Mouse (Mus musculus) hindbrain, embryonic 10.5 days (tissue): ENCODE results near the gene Krt83. TPM values are rescaled to one million over a fixed set of nuclear protein-coding genes. Genes with fewer than 3 reads are reported as not detected.

ENCODE experiments used
- DNase-seq: peaks from one replicate; pipeline ENCODE4 v3.0.0-alpha.2; 2017; ENCODE audit warnings: low spot score
- H3K27ac ChIP-seq: fragments of 300-500 bp; sonication (generic); 2 replicates; pipeline ENCODE4 v1.5.1; 2016; ENCODE audit warnings: mild to moderate bottlenecking, moderate library complexity
- H3K27me3 ChIP-seq: fragments of 300-500 bp; sonication (generic); 2 replicates; pipeline ENCODE4 v1.6.1; 2016; ENCODE audit warnings: mild to moderate bottlenecking; ENCODE audit not compliant: poor library complexity, insufficient read depth, severe bottlenecking
- H3K36me3 ChIP-seq: fragments of 300-500 bp; sonication (generic); 2 replicates; pipeline ENCODE4 v1.6.1; 2016; ENCODE audit warnings: mild to moderate bottlenecking, moderate library complexity
- H3K4me1 ChIP-seq: fragments of 300-500 bp; sonication (generic); replicated peaks from 2 replicates; pipeline ENCODE4 v1.6.1; 2016; ENCODE audit warnings: mild to moderate bottlenecking
- H3K4me3 ChIP-seq: fragments of 300-500 bp; sonication (generic); 2 replicates; pipeline ENCODE4 v1.5.1; 2016; ENCODE audit warnings: mild to moderate bottlenecking, moderate library complexity
- H3K9me3 ChIP-seq: fragments of 300-500 bp; sonication (generic); 2 replicates; pipeline ENCODE4 v1.6.1; 2016; ENCODE audit warnings: mild to moderate bottlenecking, moderate library complexity
- WGBS: fragments of 180-500 bp; shearing (Covaris S2); methylation state at CpG from one replicate; pipeline ENCODE4 v1.1.7; 2016; 5-methylcytosine and 5-hydroxymethylcytosine counted together
- polyA plus RNA-seq: library from polyadenylated mRNA; unstranded; fragments of >200 nt; fragmentation: Nextera tagmentation; extraction: Ambion mirVana; gene quantifications from 2 replicates; pipeline ENCODE4 v1.2.1, GENCODE M21; 2016

The Krt83 gene
- polyA plus RNA-seq, 1 experiment from 2014 or later = not detected

GRCm38 (mm10) chr15:101458361-101458930 lies 32.9 kb downstream of the Krt83 start:
- H3K27ac ChIP-seq = peak overlapping the region; percentile 60
- DNase-seq = peak; percentile 6

GRCm38 (mm10) chr15:101455891-101456290 lies 35.4 kb downstream of the Krt83 start:
- Histone ChIP-seq H3K9me3 (peaks cover 4% of the 10 kb centered on the region; the same call in 1 of the 2 replicates), H3K27ac (no peak overlapping the region), H3K36me3 (no peaks in the 10 kb centered on the region), H3K4me3 (no peak overlapping the region), H3K27me3 (no peaks in the 10 kb centered on the region), H3K4me1 (peaks cover 18% of the 10 kb centered on the region)
- WGBS = 85% methylated on average over 6 of the region's 6 CpGs
- DNase-seq = no peak

More at GRCm38 (mm10) chr15:101458361-101458930, 32.9 kb downstream of the Krt83 start:
- Histone ChIP-seq H3K4me3 (no peak overlapping the region), H3K4me1 (peaks cover 12% of the 10 kb centered on the region), H3K9me3 (peaks cover 4% of the 10 kb centered on the region; the same call in 1 of the 2 replicates), H3K27me3 (0 out of 2 replicates have a peak, but pooled peaks cover 2% of the 10 kb centered on the region), H3K36me3 (no peaks in the 10 kb centered on the region)
- WGBS = 52% methylated on average over 16 of the region's 16 CpGs

DNA sequence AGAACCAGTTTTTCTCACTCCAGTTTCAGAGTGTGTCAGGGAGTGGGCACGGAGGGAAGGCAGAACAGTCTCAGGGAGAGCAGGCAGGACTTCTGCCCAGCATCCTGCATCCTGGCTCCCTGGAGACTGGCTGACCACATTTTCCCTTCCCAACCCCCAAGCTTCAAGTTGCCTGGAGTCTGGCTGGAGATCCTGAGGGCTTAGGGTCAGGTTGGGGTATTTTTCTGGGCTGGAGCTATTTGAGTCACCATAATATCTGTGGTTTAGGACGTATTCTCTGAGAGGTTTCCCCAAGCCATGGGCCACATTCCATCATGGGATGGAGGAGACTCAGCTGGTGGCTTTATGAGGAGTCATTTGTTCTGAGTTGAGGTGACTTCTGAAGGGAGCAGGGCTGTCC lies 36.0 kb downstream of the Krt83 start:
- H3K27ac ChIP-seq = no peak overlapping the region
- H3K4me3 ChIP-seq = no peak overlapping the region
- peaks cover 18% of the 10 kb centered on the region for H3K4me1 ChIP-seq
- H3K36me3 ChIP-seq = no peaks in the 10 kb centered on the region
- no peak for DNase-seq
- H3K9me3 ChIP-seq = peaks cover 4% of the 10 kb centered on the region; the same call in 1 of the 2 replicates
- 92% methylated on average over 2 of the region's 2 CpGs for WGBS
- H3K27me3 ChIP-seq = no peaks in the 10 kb centered on the region

DNA sequence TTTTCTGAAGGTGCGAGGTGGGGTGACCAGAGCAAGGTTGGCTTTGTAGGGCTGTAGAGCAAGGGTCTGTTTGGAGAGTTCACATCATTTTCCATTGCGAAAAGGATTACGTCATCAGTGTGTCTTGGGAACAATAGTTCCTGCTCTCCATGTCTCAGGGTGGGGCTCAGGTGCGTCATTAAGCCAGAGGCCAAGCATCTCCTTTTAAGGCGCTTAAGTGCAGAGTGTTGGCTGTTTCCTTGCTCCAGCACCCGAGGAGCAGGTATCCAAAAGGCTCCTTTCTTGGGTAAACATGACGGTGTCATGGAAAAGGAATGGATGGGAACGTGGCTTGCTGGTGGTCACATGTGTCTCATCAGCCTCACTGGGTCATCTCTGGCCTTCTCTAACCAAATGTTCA lies 36.5 kb downstream of the Krt83 start:
- Histone ChIP-seq H3K4me3 (no peak overlapping the region), H3K36me3 (no peaks in the 10 kb centered on the region), H3K27me3 (no peaks in the 10 kb centered on the region), H3K27ac (no peak overlapping the region), H3K9me3 (peaks cover 4% of the 10 kb centered on the region; the same call in 1 of the 2 replicates), H3K4me1 (peaks cover 18% of the 10 kb centered on the region)
- no peak for DNase-seq
- 91% methylated on average over 8 of the region's 8 CpGs for WGBS

DNA sequence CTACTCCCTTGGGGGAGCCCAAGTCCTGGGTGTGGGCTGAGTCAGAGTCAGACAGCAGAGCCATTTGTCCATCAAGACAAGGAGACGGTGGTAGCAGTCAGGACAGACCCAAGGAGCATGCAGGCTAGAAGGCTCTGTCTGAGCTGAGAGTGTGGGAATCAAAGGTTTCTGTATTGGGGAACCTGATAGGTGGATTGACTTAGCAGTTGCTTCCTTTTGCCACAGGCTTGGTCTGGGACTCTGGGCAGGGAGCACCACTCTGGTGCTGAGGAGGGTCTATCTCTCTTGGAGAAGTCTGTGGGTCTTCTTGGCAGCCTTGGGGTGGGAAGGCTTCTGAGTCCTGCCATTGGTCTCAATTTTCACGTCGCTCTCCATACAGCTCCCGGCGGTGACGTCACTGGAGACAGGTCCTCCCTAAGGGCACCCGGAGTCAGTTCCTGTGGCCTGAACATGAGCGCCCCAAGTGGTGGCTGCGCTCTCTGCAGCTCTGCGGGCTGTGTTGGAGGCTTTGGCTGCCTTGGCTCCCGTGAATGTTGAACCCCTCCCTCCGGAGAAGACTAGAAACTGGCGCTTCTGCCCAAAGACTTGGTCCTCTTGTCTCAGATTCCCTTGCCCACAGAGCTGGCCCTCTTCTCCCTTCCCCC lies 38.1 kb downstream of the Krt83 start:
- 6% methylated on average over 13 of the region's 13 CpGs for WGBS
- Histone ChIP-seq H3K27me3 (no peaks in the 10 kb centered on the region), H3K36me3 (no peaks in the 10 kb centered on the region), H3K4me1 (peaks cover 8% of the 10 kb centered on the region), H3K27ac (no peak overlapping the region), H3K4me3 (peak overlapping the region; percentile 29; the same call in 1 of the 2 replicates), H3K9me3 (peaks cover 4% of the 10 kb centered on the region; the same call in 1 of the 2 replicates)
- peak; percentile 82 for DNase-seq

DNA sequence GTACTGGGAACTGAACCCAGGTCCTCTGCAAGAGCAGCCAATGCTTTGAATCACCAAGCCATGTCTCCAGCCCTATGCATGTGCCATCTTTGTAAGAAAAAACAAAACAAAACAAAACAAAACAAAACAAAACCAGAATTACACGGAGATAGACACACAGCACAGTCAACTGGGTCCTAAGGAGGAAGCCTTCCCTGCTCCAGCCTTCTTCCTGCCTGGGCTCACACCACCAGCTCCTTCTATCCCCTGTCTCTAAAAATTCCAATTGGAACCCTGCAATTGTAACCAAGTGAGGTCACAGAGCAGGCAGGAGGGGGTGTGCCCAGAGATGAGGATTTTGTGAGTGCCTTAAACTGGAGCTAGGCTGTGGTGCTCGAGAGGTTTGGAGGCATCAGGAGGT lies 43.9 kb downstream of the Krt83 start, which contains the start of gene Krt88:
TSS of gene Krt88 (plus strand) at position 301 of the 400 bp plus-strand sequence.
- DNase-seq = no peak
- H3K4me1 ChIP-seq = no peaks in the 10 kb centered on the region
- H3K36me3 ChIP-seq = no peaks in the 10 kb centered on the region
- no peaks in the 10 kb centered on the region for H3K27me3 ChIP-seq
- H3K9me3 ChIP-seq = no peaks in the 10 kb centered on the region
- H3K4me3 ChIP-seq = no peak within 1 kb of the TSS
- 73% methylated on average over 2 of the region's 2 CpGs for WGBS
- H3K27ac ChIP-seq = no peak within 1 kb of the TSS

GRCm38 (mm10) chr15:101446572-101446971 lies 44.7 kb downstream of the Krt83 start:
- Histone ChIP-seq H3K36me3 (no peaks in the 10 kb centered on the region), H3K4me1 (no peaks in the 10 kb centered on the region), H3K4me3 (no peak overlapping the region), H3K27ac (no peak overlapping the region), H3K27me3 (no peaks in the 10 kb centered on the region), H3K9me3 (no peaks in the 10 kb centered on the region)
- WGBS = 83% methylated on average over 11 of the region's 11 CpGs
- DNase-seq = no peak

- H3K4me3 ChIP-seq = no peak overlapping the region
- DNase-seq = no peak
- no peaks in the 10 kb centered on the region for H3K36me3 ChIP-seq
- whole genome bisulfite sequencing = 87% methylated on average over 4 of the region's 4 CpGs
- peaks cover 10% of the 10 kb centered on the region for H3K4me1 ChIP-seq
- H3K9me3 ChIP-seq = no peaks in the 10 kb centered on the region
- H3K27me3 ChIP-seq = peaks cover 50% of the 10 kb centered on the region
- no peak overlapping the region for H3K27ac ChIP-seq
These were observed 50.5 kb downstream of the Krt83 start for GRCm38 (mm10) chr15:101440837-101441236.

GRCm38 (mm10) chr15:101438555-101438954 lies 52.8 kb downstream of the Krt83 start, which contains the start of gene Krt87:
Gene Krt87 (minus strand): TSS chr15:101438804.
- Histone ChIP-seq H3K27ac (no peak within 1 kb of the TSS), H3K9me3 (no peaks in the 10 kb centered on the region), H3K36me3 (no peaks in the 10 kb centered on the region), H3K27me3 (peaks cover 50% of the 10 kb centered on the region), H3K4me1 (peaks cover 10% of the 10 kb centered on the region), H3K4me3 (peak within 1 kb of the TSS; percentile 50)
- WGBS = 3% methylated on average over 34 of the region's 34 CpGs
- DNase-seq = peak; percentile 30

DNA sequence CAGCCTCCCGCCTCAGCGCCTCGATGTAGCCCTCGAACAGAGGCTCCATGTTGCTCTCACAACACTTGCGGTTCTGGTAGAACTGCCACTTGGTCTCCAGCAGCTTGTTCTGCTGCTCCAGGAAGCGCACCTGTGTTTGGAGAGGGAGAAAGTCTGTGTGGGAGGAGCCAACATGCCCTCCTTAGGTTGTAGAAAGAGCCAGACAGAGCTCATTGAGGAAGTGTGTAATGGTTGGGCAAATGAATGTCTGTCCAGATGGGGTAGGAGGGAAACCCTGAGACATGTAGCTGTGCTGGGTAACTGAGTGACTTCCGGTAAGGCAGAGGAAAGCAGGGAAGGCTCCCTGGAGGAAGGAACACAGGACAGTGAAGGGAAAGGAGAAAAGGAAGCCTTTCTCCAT lies 54.7 kb downstream of the Krt83 start:
- WGBS = 91% methylated on average over 7 of the region's 7 CpGs
- Histone ChIP-seq H3K27me3 (peaks cover 50% of the 10 kb centered on the region), H3K27ac (no peak overlapping the region), H3K9me3 (no peaks in the 10 kb centered on the region), H3K4me1 (peaks cover 10% of the 10 kb centered on the region), H3K36me3 (no peaks in the 10 kb centered on the region), H3K4me3 (no peak overlapping the region)
- DNase-seq = no peak

Other genes starting within 250 kb of the Krt83 start
- gene Nr4a1, start 237.2 kb downstream of the Krt83 start, polyA plus RNA-seq = 4.8 and 5.1 TPM in 2 replicates
- 79.0 and 82.1 TPM in 2 replicates for gene Atg101, start 207.2 kb downstream of the Krt83 start, polyA plus RNA-seq
- gene 6030408B16Rik, start 198.3 kb downstream of the Krt83 start, polyA plus RNA-seq = 0.27 and 0.39 TPM in 2 replicates
- gene Krt80, start 121.3 kb downstream of the Krt83 start, polyA plus RNA-seq = 0.16 TPM in 1 of 2 replicates, not detected in the other
- 17.5 and 19.9 TPM in 2 replicates for gene Krt7, start 80.5 kb downstream of the Krt83 start, polyA plus RNA-seq
- gene Krt87, start 52.7 kb downstream of the Krt83 start, polyA plus RNA-seq = 0.10 TPM in 1 of 2 replicates, not detected in the other
- gene Krt88, start 43.8 kb downstream of the Krt83 start, polyA plus RNA-seq = not detected in 2 replicates
- gene Krt81, start 27.8 kb downstream of the Krt83 start, polyA plus RNA-seq = not detected in 2 replicates
- gene Krt86, start 18.0 kb downstream of the Krt83 start, polyA plus RNA-seq = not detected in 2 replicates
- gene Gm49425, start 25.7 kb upstream of the Krt83 start, polyA plus RNA-seq = not detected in 2 replicates
- not detected in 2 replicates for gene Krt84, start 41.3 kb upstream of the Krt83 start, polyA plus RNA-seq
- gene Krt82, start 59.2 kb upstream of the Krt83 start, polyA plus RNA-seq = not detected in 2 replicates
- gene Krt90, start 71.4 kb upstream of the Krt83 start, polyA plus RNA-seq = 0.22 and 0.30 TPM in 2 replicates
- 0.08 TPM in 1 of 2 replicates, not detected in the other for gene Krt75, start 82.4 kb upstream of the Krt83 start, polyA plus RNA-seq
- gene Gm5414, start 136.7 kb upstream of the Krt83 start, polyA plus RNA-seq = not detected in 2 replicates
- not detected in 2 replicates for gene Gm5478, start 155.9 kb upstream of the Krt83 start, polyA plus RNA-seq
- not detected in 2 replicates for gene Krt6b, start 188.8 kb upstream of the Krt83 start, polyA plus RNA-seq
- not detected in 2 replicates for gene Krt6a, start 202.8 kb upstream of the Krt83 start, polyA plus RNA-seq
- gene Krt5, start 221.4 kb upstream of the Krt83 start, polyA plus RNA-seq = 0.16 and 2.1 TPM in 2 replicates